Mouse (Mus musculus): ENCODE measurements around the gene Zic4. TPM values are rescaled to one million over a fixed set of nuclear protein-coding genes. Genes with fewer than 3 reads are reported as not detected.

The Zic4 gene
- polyA plus RNA-seq, 1 experiment = not detected

DNA sequence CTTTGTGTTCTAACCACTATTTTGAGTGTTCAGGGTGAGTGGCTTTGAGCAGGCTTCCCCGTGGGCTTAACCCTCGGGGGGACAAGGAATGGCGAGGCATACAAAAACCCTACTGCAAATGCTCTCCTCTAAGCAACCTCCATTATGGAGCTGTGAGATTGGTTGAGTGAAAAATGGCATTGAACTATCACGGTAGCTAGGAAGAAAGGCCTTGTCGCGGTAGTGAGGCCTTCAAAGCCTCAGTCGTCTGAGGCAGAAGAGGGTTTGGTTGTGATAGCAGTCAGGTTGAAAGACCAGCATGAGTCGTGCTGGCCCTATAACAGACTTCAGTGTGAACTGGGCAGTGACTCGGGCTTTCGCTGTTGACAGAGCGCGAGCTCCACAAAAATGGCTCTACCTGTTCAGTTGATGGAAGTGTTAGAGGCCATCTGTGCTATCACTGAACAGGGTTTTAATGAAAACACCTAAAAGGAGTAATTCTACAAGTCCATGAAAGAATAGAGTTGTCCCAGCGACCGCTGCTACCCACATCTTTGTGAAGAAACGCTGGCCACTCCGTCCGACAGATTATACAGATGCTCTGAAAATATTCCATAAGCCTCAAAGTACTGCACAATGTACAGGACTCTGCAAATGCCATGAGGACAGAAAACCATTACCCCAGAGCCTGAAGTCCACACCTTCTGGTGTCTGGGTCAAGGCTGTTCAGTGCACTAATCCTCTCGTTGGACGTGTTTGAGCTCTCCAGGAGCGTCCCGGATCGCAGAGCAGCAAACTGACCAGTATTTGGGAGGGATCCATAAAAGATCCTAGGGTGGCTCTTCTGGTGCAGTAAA lies 7.6 kb upstream of the Zic4 start:
- no peak for DNase-seq
- TF ChIP-seq CTCF (IDR thresholded peaks at IDR 0.05; ENCODE audit: insufficient read depth, low read length) (no peak), POLR2A (IDR thresholded peaks at IDR 0.05; ENCODE audit: borderline replicate concordance, extremely low read depth, low read depth, low read length) (no peak)
- WGBS = 12% methylated on average over 22 of the region's 22 CpGs
- no peak overlapping the region for H3K4me3 ChIP-seq (replicated peaks; ENCODE audit: extremely low read depth, low read depth, low read length)
- no peaks in the 10 kb centered on the region for H3K4me1 ChIP-seq (ENCODE audit: control insufficient read depth, insufficient read depth, low read length)

DNA sequence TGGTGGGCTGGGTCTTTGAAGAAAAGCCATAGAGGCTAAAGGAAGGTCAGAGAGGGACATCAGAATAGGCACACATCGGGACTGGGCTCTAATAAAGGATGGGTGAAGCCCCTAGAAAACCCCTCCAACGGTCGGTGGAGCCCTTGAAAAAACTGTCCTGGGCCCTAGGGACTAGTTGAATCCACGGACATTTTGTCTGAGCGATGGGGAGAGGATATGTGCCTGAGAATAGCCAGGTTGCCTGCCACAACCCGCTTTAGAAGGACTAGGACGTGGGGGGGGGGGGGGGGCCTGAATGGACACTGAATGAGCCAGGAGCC lies 7.0 kb upstream of the Zic4 start:
- TF ChIP-seq POLR2A (IDR thresholded peaks at IDR 0.05; ENCODE audit: borderline replicate concordance, extremely low read depth, low read depth, low read length) (no peak), CTCF (IDR thresholded peaks at IDR 0.05; ENCODE audit: insufficient read depth, low read length) (no peak)
- no peak for DNase-seq
- no peaks in the 10 kb centered on the region for H3K4me1 ChIP-seq (ENCODE audit: control insufficient read depth, insufficient read depth, low read length)
- 2% methylated on average over 7 of the region's 7 CpGs for WGBS
- no peak overlapping the region for H3K4me3 ChIP-seq (replicated peaks; ENCODE audit: extremely low read depth, low read depth, low read length)

DNA sequence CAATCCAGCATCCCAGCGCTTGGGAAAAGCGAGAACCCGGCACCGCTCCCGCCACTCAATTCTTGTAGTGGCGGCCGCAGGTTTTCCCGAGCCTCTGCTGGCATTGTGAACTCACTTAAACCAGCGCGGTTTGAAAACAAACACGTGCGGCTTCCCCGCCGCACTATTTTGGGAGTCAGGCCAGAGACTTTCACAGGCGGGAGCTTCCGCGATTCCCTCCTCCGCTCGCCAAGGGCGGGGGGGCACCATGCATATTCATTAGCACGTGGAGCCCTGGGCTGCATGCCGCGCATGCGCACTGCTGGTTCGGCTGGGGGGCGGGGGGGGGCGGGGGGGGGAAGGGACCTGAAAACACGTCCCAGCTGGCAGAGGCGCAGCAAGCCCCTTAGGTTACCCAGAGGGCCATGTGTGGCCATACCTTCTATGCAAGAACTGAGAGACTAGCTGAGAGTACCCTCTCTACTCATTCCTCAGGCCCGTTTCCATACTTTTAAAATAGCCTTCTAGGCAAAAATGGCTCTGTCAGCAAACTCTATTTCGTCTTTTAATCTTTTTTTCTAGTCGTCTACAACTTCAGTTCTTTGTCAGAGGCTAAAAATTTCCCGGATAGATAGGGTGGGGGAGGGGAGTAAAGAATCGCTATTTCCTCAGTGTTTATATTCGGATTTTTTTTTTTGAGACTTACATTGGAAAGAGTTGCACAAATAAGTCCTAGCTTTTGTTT lies 6.4 kb upstream of the Zic4 start:
- TF ChIP-seq POLR2A (IDR thresholded peaks at IDR 0.05; ENCODE audit: borderline replicate concordance, extremely low read depth, low read depth, low read length) (no peak), CTCF (IDR thresholded peaks at IDR 0.05; ENCODE audit: insufficient read depth, low read length) (no peak)
- H3K4me3 ChIP-seq (replicated peaks; ENCODE audit: extremely low read depth, low read depth, low read length) = no peak overlapping the region
- H3K4me1 ChIP-seq (ENCODE audit: control insufficient read depth, insufficient read depth, low read length) = no peaks in the 10 kb centered on the region
- no peak for DNase-seq
- WGBS = 3% methylated on average over 35 of the region's 35 CpGs

DNA sequence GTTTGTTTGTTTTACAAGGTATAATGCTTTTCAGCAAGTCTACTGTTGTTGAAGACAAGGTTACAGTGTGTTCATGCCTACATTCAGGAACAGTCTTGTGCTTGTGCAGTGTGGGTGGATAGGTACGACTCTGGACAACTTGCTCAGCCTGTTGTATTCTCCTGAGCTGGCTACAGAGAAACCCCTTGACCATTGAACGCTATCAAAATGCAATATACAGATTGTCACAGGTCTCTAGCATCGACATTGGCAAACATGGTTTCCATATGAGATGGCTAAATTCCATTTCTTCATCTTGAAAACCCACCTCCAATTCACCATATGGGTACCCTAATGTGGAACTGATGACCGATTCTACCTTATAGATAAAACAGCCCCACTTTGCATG lies 5.9 kb upstream of the Zic4 start:
- H3K4me3 ChIP-seq (replicated peaks; ENCODE audit: extremely low read depth, low read depth, low read length) = no peak overlapping the region
- no peaks in the 10 kb centered on the region for H3K4me1 ChIP-seq (ENCODE audit: control insufficient read depth, insufficient read depth, low read length)
- no peak for TF ChIP-seq POLR2A (IDR thresholded peaks at IDR 0.05; ENCODE audit: borderline replicate concordance, extremely low read depth, low read depth, low read length)
- TF ChIP-seq CTCF (IDR thresholded peaks at IDR 0.05; ENCODE audit: insufficient read depth, low read length) = no peak
- DNase-seq = no peak
- WGBS = 13% methylated on average over 4 of the region's 4 CpGs

DNA sequence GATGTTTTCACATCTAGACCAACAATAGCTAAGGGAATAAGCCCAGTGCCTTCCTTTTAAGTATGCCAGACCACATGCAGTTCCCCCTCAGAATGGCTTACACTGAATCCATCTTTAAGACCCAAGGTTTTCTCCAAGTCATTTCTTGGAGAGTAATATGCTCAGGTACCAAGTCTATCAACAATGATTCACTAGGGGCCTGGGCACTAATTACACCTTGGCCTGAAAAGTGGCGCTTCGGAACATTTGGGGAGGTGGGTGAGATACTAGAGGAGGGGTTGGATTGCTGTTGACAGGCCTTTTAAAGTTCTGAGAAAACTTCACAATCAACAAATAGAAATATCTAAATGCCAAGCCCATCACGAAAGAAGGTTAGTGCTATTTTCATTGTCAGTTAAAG lies 4.9 kb upstream of the Zic4 start:
- DNase-seq = no peak
- Histone ChIP-seq H3K4me1 (ENCODE audit: control insufficient read depth, insufficient read depth, low read length) (peaks cover 1% of the 10 kb centered on the region; the same call in 1 of the 2 replicates), H3K4me3 (replicated peaks; ENCODE audit: extremely low read depth, low read depth, low read length) (no peak overlapping the region)
- TF ChIP-seq POLR2A (IDR thresholded peaks at IDR 0.05; ENCODE audit: borderline replicate concordance, extremely low read depth, low read depth, low read length) (no peak), CTCF (IDR thresholded peaks at IDR 0.05; ENCODE audit: insufficient read depth, low read length) (no peak)
- WGBS = 16% methylated on average over 3 of the region's 3 CpGs

DNA sequence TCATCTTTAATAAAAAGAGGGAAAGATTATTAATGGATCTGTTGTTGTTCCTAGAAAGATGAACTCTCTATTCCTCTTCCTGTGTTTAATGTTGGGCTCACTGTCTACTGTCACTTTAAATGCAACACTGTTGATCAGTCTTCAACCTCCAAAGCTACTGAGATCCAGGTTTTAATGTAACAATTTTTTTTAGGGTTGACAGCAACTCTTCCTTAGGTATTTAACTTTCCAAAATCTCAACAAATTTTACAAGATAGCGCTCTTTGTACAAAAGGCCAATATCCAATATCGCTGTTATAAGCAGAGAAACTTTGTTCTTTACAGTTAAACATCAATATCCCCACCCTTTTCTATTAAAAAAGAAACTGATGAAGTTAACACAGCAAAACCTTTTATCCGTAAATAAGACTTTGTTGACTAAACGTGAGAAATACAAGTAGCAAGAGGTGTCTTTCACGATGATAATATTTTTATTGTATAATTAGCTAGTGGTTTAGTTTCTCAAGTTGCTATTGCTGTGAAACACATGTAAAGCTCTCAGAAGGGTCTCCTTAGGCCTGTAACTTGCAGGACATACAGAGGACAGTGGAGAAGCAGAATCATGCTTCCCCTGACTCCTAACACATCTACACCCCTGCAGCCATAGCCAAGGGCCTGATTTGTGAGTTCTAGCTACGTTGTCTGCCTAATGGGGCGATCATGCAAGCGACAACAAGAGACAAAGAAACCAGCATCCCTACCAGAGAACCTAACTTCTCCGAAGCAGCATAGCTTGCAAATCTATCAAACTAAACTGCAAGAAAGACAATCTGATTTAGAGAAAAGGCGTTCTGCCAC lies 3.1 kb upstream of the Zic4 start:
- no peak for TF ChIP-seq POLR2A (IDR thresholded peaks at IDR 0.05; ENCODE audit: borderline replicate concordance, extremely low read depth, low read depth, low read length)
- no peak for TF ChIP-seq CTCF (IDR thresholded peaks at IDR 0.05; ENCODE audit: insufficient read depth, low read length)
- Histone ChIP-seq H3K4me3 (replicated peaks; ENCODE audit: extremely low read depth, low read depth, low read length) (no peak overlapping the region), H3K4me1 (ENCODE audit: control insufficient read depth, insufficient read depth, low read length) (peaks cover 3% of the 10 kb centered on the region; the same call in 1 of the 2 replicates)
- DNase-seq = no peak
- 15% methylated on average over 10 of the region's 10 CpGs for WGBS

DNA sequence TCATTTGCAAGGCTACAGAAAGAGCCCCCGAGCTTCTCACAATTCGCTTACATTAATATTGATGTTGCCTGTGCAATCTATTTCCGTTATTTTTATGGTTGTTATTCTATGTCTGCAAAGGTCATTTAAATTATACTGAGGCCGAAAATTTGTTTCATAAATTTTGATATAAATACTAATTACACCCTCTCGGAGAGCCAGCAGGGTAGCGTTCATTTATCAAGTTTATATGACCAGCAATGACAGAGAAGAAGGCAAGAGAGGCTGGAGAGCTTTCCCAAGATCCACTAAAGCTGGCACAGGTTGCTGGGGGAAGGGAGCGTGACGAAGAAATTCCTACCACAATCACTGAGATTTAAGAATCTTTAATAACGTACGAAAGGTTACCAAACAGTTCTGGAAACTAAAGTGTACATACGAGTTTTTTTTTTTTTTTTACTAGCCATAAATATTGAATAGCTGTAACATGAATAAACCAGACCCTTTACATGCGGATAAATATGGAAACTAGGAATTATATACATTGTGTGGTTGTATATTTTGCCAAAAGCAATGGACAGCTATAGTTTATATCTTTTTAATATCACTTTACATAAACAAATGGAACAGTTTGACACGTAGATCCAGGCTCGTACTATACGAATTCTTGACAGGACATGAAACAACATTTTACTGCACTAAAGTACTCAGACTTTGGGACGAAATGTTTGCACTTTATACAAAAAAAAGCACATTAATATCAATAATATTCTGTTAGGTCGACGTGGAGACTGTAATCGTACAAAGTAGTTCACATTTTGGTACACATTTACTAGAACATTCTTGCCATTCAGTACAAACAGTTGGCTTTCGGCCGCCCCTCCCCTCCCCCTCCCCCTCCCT lies 1.8 kb upstream of the Zic4 start:
- peaks cover 3% of the 10 kb centered on the region for H3K4me1 ChIP-seq (ENCODE audit: control insufficient read depth, insufficient read depth, low read length)
- no peak for TF ChIP-seq CTCF (IDR thresholded peaks at IDR 0.05; ENCODE audit: insufficient read depth, low read length)
- no peak for TF ChIP-seq POLR2A (IDR thresholded peaks at IDR 0.05; ENCODE audit: borderline replicate concordance, extremely low read depth, low read depth, low read length)
- 9% methylated on average over 21 of the region's 21 CpGs for WGBS
- DNase-seq = no peak
- no peak overlapping the region for H3K4me3 ChIP-seq (replicated peaks; ENCODE audit: extremely low read depth, low read depth, low read length)

DNA sequence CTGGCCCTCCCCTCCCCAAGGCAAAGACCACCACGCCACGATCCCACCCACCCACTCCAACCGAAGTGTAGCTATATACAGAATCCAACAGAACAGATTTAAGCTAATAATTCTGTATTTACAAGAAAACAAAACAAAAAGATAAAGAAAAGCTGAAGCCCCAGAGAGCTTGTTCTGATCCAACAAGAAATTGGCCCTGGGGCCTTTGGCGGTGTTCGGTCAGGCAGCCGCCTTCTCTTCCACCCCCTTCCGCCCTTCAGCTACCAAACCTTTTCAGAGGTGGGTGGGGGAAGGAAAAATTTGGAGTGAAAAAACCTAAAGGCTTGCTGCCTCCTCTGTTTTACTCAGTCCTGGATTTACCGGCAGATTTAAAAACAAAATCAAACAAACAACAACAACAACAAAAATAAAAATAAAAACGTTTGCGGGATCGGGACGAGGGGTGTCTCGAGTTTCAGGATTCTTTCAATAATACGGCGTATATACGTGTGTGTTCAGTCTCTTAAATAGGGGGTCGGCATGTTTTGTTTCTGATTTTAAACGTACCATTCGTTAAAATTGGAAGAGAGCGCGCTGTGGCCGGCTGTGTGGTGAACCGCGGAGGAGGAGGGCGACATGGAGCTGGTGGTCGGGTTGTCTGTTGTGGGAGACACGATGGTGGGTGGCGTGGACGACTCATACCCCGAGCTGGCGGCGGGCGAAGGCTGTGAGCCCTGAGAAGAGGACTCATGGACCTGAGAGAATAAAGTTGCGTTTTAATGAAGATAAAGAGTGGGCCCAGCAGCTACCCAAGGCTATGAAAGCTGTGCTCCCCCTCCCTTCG lies 969 bp upstream of the Zic4 start:
- Histone ChIP-seq H3K4me1 (ENCODE audit: control insufficient read depth, insufficient read depth, low read length) (peaks cover 3% of the 10 kb centered on the region), H3K4me3 (replicated peaks; ENCODE audit: extremely low read depth, low read depth, low read length) (no peak overlapping the region)
- TF ChIP-seq CTCF (IDR thresholded peaks at IDR 0.05; ENCODE audit: insufficient read depth, low read length) (no peak), POLR2A (IDR thresholded peaks at IDR 0.05; ENCODE audit: borderline replicate concordance, extremely low read depth, low read depth, low read length) (no peak)
- WGBS = 3% methylated on average over 35 of the region's 35 CpGs
- no peak for DNase-seq

Data from lung, adult 2 months (tissue).